Mouse (Mus musculus) heart, embryonic 12.5 days (tissue): ENCODE measurements at regions not wholly inside any gene's neighbourhood (a gene's known extent, or its start where the extent isn't known, plus 50 kb on each side); places are given as distances from the start of the nearest gene placed in this dataset.

Source experiments
- ATAC-seq: fragments of 200-750 bp; cut with Nextera tagmentation; 2 replicates; pipeline ENCODE4 v1.8.0; 2017; ENCODE audit warnings: moderate TSS enrichment, moderate library complexity; ENCODE audit not compliant: insufficient number of reproducible peaks, low FRiP score
- H3K27ac ChIP-seq: fragments of 300-500 bp; sonication (generic); 2 replicates; pipeline ENCODE4 v1.5.1; 2016; ENCODE audit warnings: mild to moderate bottlenecking, moderate library complexity; ENCODE audit not compliant: poor library complexity, severe bottlenecking
- H3K27me3 ChIP-seq: fragments of 300-500 bp; sonication (generic); replicated peaks from 2 replicates; pipeline ENCODE4 v1.6.1; 2016; ENCODE audit warnings: mild to moderate bottlenecking, moderate library complexity
- H3K36me3 ChIP-seq: fragments of 300-500 bp; sonication (generic); 2 replicates; pipeline ENCODE4 v1.6.1; 2016; ENCODE audit warnings: mild to moderate bottlenecking, moderate library complexity
- H3K4me1 ChIP-seq: fragments of 300-500 bp; sonication (generic); replicated peaks from 2 replicates; pipeline ENCODE4 v1.6.1; 2016; ENCODE audit warnings: mild to moderate bottlenecking
- H3K4me2 ChIP-seq: fragments of 300-500 bp; sonication (generic); 2 replicates; pipeline ENCODE4 v1.6.1; 2016; ENCODE audit warnings: mild to moderate bottlenecking, moderate library complexity
- H3K4me3 ChIP-seq: fragments of 300-500 bp; sonication (generic); 2 replicates; pipeline ENCODE4 v1.5.1; 2016; ENCODE audit warnings: mild to moderate bottlenecking
- H3K9ac ChIP-seq: fragments of 300-500 bp; sonication (generic); 2 replicates; pipeline ENCODE4 v1.6.1; 2016; ENCODE audit warnings: mild to moderate bottlenecking, moderate library complexity
- H3K9me3 ChIP-seq: fragments of 300-500 bp; sonication (generic); replicated peaks from 2 replicates; pipeline ENCODE4 v1.6.1; 2016; ENCODE audit warnings: mild to moderate bottlenecking, moderate library complexity
- WGBS: fragments of 180-500 bp; shearing (Covaris S2); methylation state at CpG from one replicate; pipeline ENCODE4 v1.1.7; 2016; 5-methylcytosine and 5-hydroxymethylcytosine counted together

GRCm38 (mm10) chr7:71943078-71944042 lies 363.0 kb downstream of the Mctp2 start:
- WGBS = 50% methylated on average over 16 of the region's 16 CpGs
- no peak overlapping the region for H3K27ac ChIP-seq
- ATAC-seq = no peak
- no peaks in the 10 kb centered on the region for H3K9me3 ChIP-seq
- no peaks in the 10 kb centered on the region; the same call in 1 of the 2 replicates for H3K27me3 ChIP-seq
- H3K4me3 ChIP-seq = no peak overlapping the region
- H3K4me2 ChIP-seq = no peak overlapping the region
- no peak overlapping the region for H3K9ac ChIP-seq
- peaks cover 12% of the 10 kb centered on the region for H3K4me1 ChIP-seq
- H3K36me3 ChIP-seq = no peaks in the 10 kb centered on the region

GRCm38 (mm10) chr7:71937731-71938130 lies 368.7 kb downstream of the Mctp2 start:
- peaks cover 14% of the 10 kb centered on the region for H3K4me1 ChIP-seq
- no peak overlapping the region for H3K9ac ChIP-seq
- ATAC-seq = no peak
- H3K9me3 ChIP-seq = no peaks in the 10 kb centered on the region
- H3K4me3 ChIP-seq = no peak overlapping the region
- no peaks in the 10 kb centered on the region; the same call in 1 of the 2 replicates for H3K27me3 ChIP-seq
- no peaks in the 10 kb centered on the region for H3K36me3 ChIP-seq
- 25% methylated on average over 3 of the region's 3 CpGs for WGBS
- H3K27ac ChIP-seq = no peak overlapping the region
- no peak overlapping the region for H3K4me2 ChIP-seq

- 55% methylated on average over 4 of the region's 4 CpGs for WGBS
- ATAC-seq = no peak
Observed at GRCm38 (mm10) chr7:71936690-71937089, 369.7 kb downstream of the Mctp2 start.

More at GRCm38 (mm10) chr7:71936690-71937089, 369.7 kb downstream of the Mctp2 start:
- no peak overlapping the region for H3K9ac ChIP-seq
- H3K27me3 ChIP-seq = no peaks in the 10 kb centered on the region; the same call in 1 of the 2 replicates
- no peak overlapping the region for H3K4me2 ChIP-seq
- no peaks in the 10 kb centered on the region for H3K9me3 ChIP-seq
- no peak overlapping the region for H3K27ac ChIP-seq
- peaks cover 14% of the 10 kb centered on the region for H3K4me1 ChIP-seq
- H3K36me3 ChIP-seq = no peaks in the 10 kb centered on the region
- no peak overlapping the region for H3K4me3 ChIP-seq
